Mouse (Mus musculus) hindbrain, postnatal 0 days (tissue): ENCODE results near the gene Rcc2. TPM values are rescaled to one million over a fixed set of nuclear protein-coding genes. Genes with fewer than 3 reads are reported as not detected.

Experiments
- ATAC-seq: fragments of 200-750 bp; cut with Nextera tagmentation; 2 replicates; pipeline ENCODE4 v1.8.0; 2017; ENCODE audit warnings: mild to moderate bottlenecking, moderate TSS enrichment, moderate library complexity
- DNase-seq: peaks from one replicate; pipeline ENCODE4 v3.0.0-alpha.2; 2015; ENCODE audit warnings: low spot score
- H3K27ac ChIP-seq: fragments of 300-500 bp; sonication (generic); 2 replicates; pipeline ENCODE4 v1.5.1; 2014; ENCODE audit warnings: mild to moderate bottlenecking
- H3K27me3 ChIP-seq: fragments of 300-500 bp; sonication (generic); 2 replicates; pipeline ENCODE4 v1.6.1; 2014; ENCODE audit warnings: low read length, mixed read lengths; ENCODE audit not compliant: insufficient read depth
- H3K36me3 ChIP-seq: fragments of 300-500 bp; sonication (generic); 2 replicates; pipeline ENCODE4 v1.6.1; 2014; ENCODE audit warnings: low read length, mixed read lengths; ENCODE audit not compliant: insufficient read depth
- H3K4me1 ChIP-seq: fragments of 300-500 bp; sonication (generic); 2 replicates; pipeline ENCODE4 v1.6.1; 2014; ENCODE audit warnings: antibody characterized with exemption, low read length, mixed read lengths; ENCODE audit not compliant: insufficient read depth
- H3K4me2 ChIP-seq: fragments of 300-500 bp; sonication (generic); 2 replicates; pipeline ENCODE4 v1.6.1; 2014; ENCODE audit warnings: low read depth, mild to moderate bottlenecking, low read length, moderate library complexity, mixed read lengths
- H3K4me3 ChIP-seq: fragments of 300-500 bp; sonication (generic); 2 replicates; pipeline ENCODE4 v1.5.1; 2014; ENCODE audit warnings: low read length
- H3K9ac ChIP-seq: fragments of 300-500 bp; sonication (generic); replicated peaks from 2 replicates; pipeline ENCODE4 v1.6.1; 2014; ENCODE audit warnings: mild to moderate bottlenecking, low read length, moderate library complexity, mixed read lengths
- H3K9me3 ChIP-seq: fragments of 300-500 bp; sonication (generic); 2 replicates; pipeline ENCODE4 v1.6.1; 2016; ENCODE audit warnings: low read length, mixed read lengths
- CTCF ChIP-seq: IDR thresholded peaks from 2 replicates; pipeline ENCODE4 v1.5.1; 2016; ENCODE audit warnings: antibody characterized with exemption, control low read depth, low read depth
- WGBS: fragments of 180-500 bp; shearing (Covaris S2); extraction: QIAGEN DNeasy Blood & Tissue Kit; methylation state at CpG from one replicate; pipeline ENCODE4 v1.1.7; 2014; 5-methylcytosine and 5-hydroxymethylcytosine counted together
- polyA plus RNA-seq: library from polyadenylated mRNA; unstranded; fragments of >200 nt; fragmentation: Nextera tagmentation; extraction: Ambion mirVana; gene quantifications from 2 replicates; pipeline ENCODE4 v1.2.1, GENCODE M21; 2015
- total RNA-seq: library from RNA; depleted of rRNA; stranded (reverse); fragments of >200 nt; gene quantifications from 2 replicates; pipeline ENCODE4 v1.2.3, GENCODE M21; 2014; rRNA removed

The Rcc2 gene
- total RNA-seq (58.3 and 60.3 TPM in 2 replicates), polyA plus RNA-seq (15.8 and 16.2 TPM in 2 replicates)

DNA sequence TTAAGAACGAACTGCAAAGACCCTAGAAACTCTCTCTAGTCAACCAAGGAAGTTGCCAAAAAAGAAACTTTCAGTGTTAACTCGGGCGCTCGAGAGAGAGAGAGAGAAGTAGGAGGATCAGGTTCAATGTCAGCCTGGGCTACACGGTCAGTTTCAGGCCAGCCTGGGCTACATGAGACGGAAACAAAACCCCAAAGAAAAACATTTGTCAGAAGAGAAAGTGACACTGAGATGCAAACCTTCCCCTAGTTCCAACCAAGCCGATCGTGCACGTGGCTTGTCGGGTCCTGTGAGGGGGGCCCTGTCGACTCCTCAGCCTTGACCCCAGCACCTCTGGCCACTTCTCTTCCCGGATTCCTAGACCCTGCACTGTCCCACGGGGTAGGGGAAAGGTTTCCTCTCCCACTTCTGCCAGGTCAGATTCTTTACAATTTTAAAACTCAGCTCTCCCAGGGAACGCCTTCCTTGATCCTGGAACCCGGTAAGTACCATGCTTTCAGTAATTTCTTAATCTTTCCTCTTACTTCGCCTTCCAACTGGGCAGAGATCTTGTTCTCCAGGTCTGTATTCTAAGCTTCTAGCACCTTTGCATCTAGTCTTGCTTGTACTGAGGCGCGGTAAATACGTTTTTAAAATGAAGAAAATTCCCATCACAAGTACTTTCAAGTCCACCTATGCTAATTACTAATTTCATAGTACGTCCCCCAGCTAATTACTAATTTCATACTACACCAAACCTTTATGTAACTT lies at the start of gene Rcc2:
TSS of gene Rcc2 (plus strand) at position 273 of the 750 bp plus-strand sequence.
- Histone ChIP-seq H3K9ac (peak within 1 kb of the TSS; percentile 91), H3K4me3 (peak within 1 kb of the TSS; percentile 90), H3K9me3 (no peaks in the 10 kb centered on the region), H3K27ac (peak within 1 kb of the TSS; percentile 89), H3K36me3 (no peaks in the 10 kb centered on the region), H3K4me1 (0 out of 2 replicates have a peak, but pooled peaks cover 4% of the 10 kb centered on the region), H3K27me3 (0 out of 2 replicates have a peak, but pooled peaks cover 10% of the 10 kb centered on the region), H3K4me2 (peak within 1 kb of the TSS; percentile 87)
- no peak for ATAC-seq
- no peak for DNase-seq
- TF ChIP-seq CTCF = no peak
- WGBS = 6% methylated on average over 20 of the region's 20 CpGs

GRCm38 (mm10) chr4:140653835-140654583 lies 46.3 kb upstream of the Rcc2 start:
- no peaks in the 10 kb centered on the region for H3K27me3 ChIP-seq
- no peak overlapping the region for H3K4me3 ChIP-seq
- no peak overlapping the region for H3K4me2 ChIP-seq
- no peak overlapping the region for H3K9ac ChIP-seq
- no peak for ATAC-seq
- 54% methylated on average over 14 of the region's 14 CpGs for WGBS
- DNase-seq = no peak
- H3K9me3 ChIP-seq = no peaks in the 10 kb centered on the region
- TF ChIP-seq CTCF = no peak
- H3K27ac ChIP-seq = no peak overlapping the region
- no peaks in the 10 kb centered on the region for H3K36me3 ChIP-seq
- H3K4me1 ChIP-seq = peaks cover 14% of the 10 kb centered on the region; the same call in 1 of the 2 replicates

- no peak overlapping the region for H3K4me3 ChIP-seq
- H3K36me3 ChIP-seq = no peaks in the 10 kb centered on the region
- no peaks in the 10 kb centered on the region for H3K27me3 ChIP-seq
- H3K27ac ChIP-seq = no peak overlapping the region
- WGBS = 56% methylated on average over 8 of the region's 8 CpGs
- ATAC-seq (no peak), DNase-seq (no peak)
- H3K9ac ChIP-seq = no peak overlapping the region
- TF ChIP-seq CTCF = no peak
- no peak overlapping the region for H3K4me2 ChIP-seq
- 0 out of 2 replicates have a peak, but pooled peaks cover 6% of the 10 kb centered on the region for H3K4me1 ChIP-seq
- H3K9me3 ChIP-seq = no peaks in the 10 kb centered on the region
These were observed 45.5 kb upstream of the Rcc2 start for GRCm38 (mm10) chr4:140654798-140655197.

DNA sequence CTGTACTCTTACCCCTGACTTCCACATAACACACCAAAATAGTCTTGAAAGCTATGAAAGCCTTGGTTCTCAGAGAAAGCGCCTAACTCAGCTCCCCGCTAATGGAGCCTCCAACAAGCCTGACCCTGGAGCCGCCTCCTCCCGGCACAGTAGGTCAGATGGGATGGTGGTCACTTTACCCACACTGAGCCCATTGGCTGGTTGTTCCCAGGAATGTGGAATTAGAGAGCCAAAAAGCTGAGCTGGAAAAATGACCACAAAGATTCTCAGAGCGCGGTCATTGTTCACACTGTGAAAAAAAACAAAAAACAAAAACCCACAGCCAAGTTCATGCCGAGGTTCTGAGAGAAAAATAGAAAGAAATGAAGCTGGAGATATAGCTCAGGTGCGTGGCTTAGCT lies 43.8 kb upstream of the Rcc2 start:
- no peak for ATAC-seq

DNA sequence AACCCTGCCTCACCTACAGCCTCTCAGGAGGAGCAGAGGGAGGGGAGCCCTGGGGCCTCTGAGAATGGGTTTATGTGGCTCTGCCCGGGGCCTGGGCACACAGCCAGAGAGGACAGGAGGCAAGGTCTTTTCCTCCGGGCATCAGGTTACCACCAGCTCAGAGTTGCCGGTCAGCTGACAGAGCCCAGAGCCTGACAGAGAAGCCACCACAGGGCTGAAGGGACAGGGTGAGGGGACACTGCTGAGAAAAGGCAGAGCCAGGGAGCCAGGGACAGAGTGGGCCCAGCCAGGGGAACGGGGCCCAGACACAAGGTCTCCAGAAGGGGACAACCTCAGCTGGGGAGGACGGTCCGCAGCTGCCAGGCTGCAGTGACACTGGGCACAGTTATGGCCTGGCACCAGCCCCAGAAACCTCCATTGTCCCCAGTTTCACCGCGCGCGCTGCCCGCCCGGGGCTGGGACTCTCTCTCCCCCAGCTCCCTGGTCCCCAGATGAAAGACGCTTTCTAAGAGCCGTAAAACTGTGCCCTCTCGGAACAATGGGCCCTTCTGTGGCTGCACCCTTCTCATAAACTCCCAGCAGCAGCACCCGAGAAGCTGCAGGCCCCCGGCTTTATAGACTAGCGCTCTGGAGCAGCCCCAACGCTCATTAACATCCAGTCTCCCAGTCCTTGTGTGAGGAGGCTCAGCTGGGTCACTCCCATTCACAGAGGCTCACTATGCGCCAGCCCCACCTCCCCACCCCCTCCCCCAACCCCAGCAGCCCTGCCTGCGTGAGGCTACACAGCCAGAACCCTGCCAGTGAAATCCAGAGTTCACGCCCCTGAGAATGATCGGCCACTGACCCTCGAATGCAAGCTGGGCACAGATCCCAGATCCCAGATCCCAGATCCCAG lies 42.4 kb upstream of the Rcc2 start:
- DNase-seq (peak; percentile 90), ATAC-seq (peak; percentile 95)
- H3K36me3 ChIP-seq = no peaks in the 10 kb centered on the region
- 10% methylated on average over 24 of the region's 24 CpGs for WGBS
- H3K9me3 ChIP-seq = no peaks in the 10 kb centered on the region
- H3K4me3 ChIP-seq = no peak overlapping the region
- no peaks in the 10 kb centered on the region for H3K27me3 ChIP-seq
- 0 out of 2 replicates have a peak, but pooled peaks cover 6% of the 10 kb centered on the region for H3K4me1 ChIP-seq
- H3K4me2 ChIP-seq = peak overlapping the region; percentile 1; the same call in 1 of the 2 replicates
- H3K9ac ChIP-seq = no peak overlapping the region
- TF ChIP-seq CTCF = no peak
- peak overlapping the region; percentile 75 for H3K27ac ChIP-seq

More for the DNA sequence above, 43.8 kb upstream of the Rcc2 start:
- no peaks in the 10 kb centered on the region for H3K36me3 ChIP-seq
- 58% methylated on average over 8 of the region's 8 CpGs for WGBS
- H3K9ac ChIP-seq = no peak overlapping the region
- H3K9me3 ChIP-seq = no peaks in the 10 kb centered on the region
- 0 out of 2 replicates have a peak, but pooled peaks cover 6% of the 10 kb centered on the region for H3K4me1 ChIP-seq
- H3K27me3 ChIP-seq = no peaks in the 10 kb centered on the region
- no peak overlapping the region for H3K27ac ChIP-seq
- H3K4me2 ChIP-seq = no peak overlapping the region
- no peak for DNase-seq
- no peak overlapping the region for H3K4me3 ChIP-seq
- no peak for TF ChIP-seq CTCF
